Mouse (Mus musculus): ENCODE measurements around the gene Pkm.

The Pkm gene

GRCm38 (mm10) chr9:59666016-59666415, 9.8 kb downstream of the Pkm start:
- DNase-seq (ENCODE audit: low read depth, low spot score): no peak

- no peak for DNase-seq (ENCODE audit: low read depth, low spot score)
Observed at GRCm38 (mm10) chr9:59666813-59667212, 10.6 kb downstream of the Pkm start.

- no peak for DNase-seq (ENCODE audit: low read depth, low spot score)
Observed at GRCm38 (mm10) chr9:59667250-59667649, 11.1 kb downstream of the Pkm start.

- DNase-seq (ENCODE audit: low read depth, low spot score): peak; percentile 7
Observed at GRCm38 (mm10) chr9:59667904-59668303, 11.7 kb downstream of the Pkm start.

- peak; percentile 50 for DNase-seq (ENCODE audit: low read depth, low spot score)
Observed at GRCm38 (mm10) chr9:59668473-59668872, 12.3 kb downstream of the Pkm start.

GRCm38 (mm10) chr9:59669172-59669571, 13.0 kb downstream of the Pkm start:
- peak; percentile 60 for DNase-seq (ENCODE audit: low read depth, low spot score)

- DNase-seq (ENCODE audit: low read depth, low spot score): no peak
Observed at GRCm38 (mm10) chr9:59672195-59672894, 16.2 kb downstream of the Pkm start.

- no peak for DNase-seq (ENCODE audit: low read depth, low spot score)
Observed at GRCm38 (mm10) chr9:59673427-59673826, 17.3 kb downstream of the Pkm start.

GRCm38 (mm10) chr9:59675598-59675997, 19.4 kb downstream of the Pkm start:
- no peak for DNase-seq (ENCODE audit: low read depth, low spot score)

- peak; percentile 78 for DNase-seq (ENCODE audit: low read depth, low spot score)
Observed at GRCm38 (mm10) chr9:59678313-59678712, 22.1 kb downstream of the Pkm start.

GRCm38 (mm10) chr9:59679678-59680533, 23.7 kb downstream of the Pkm start, which contains the start of gene Gramd2:
Gramd2 (plus strand) TSS chr9:59680144.
- DNase-seq (ENCODE audit: low read depth, low spot score): peak; percentile 88

- DNase-seq (ENCODE audit: low read depth, low spot score): peak; percentile 69
Observed at GRCm38 (mm10) chr9:59680534-59680875, 24.3 kb downstream of the Pkm start.

- no peak for DNase-seq (ENCODE audit: low read depth, low spot score)
Observed at GRCm38 (mm10) chr9:59684020-59684419, 27.9 kb downstream of the Pkm start.

GRCm38 (mm10) chr9:59687416-59688046, 31.4 kb downstream of the Pkm start:
- peak; percentile 47 for DNase-seq (ENCODE audit: low read depth, low spot score)

- peak; percentile 66 for DNase-seq (ENCODE audit: low read depth, low spot score)
Observed at GRCm38 (mm10) chr9:59691635-59692094, 35.5 kb downstream of the Pkm start.

- DNase-seq (ENCODE audit: low read depth, low spot score): no peak
Observed at GRCm38 (mm10) chr9:59692145-59692544, 36.0 kb downstream of the Pkm start.

- no peak for DNase-seq (ENCODE audit: low read depth, low spot score)
Observed at GRCm38 (mm10) chr9:59694571-59695450, 38.6 kb downstream of the Pkm start.

GRCm38 (mm10) chr9:59695451-59695813, 39.3 kb downstream of the Pkm start:
- DNase-seq (ENCODE audit: low read depth, low spot score): no peak

GRCm38 (mm10) chr9:59696381-59696780, 40.2 kb downstream of the Pkm start:
- DNase-seq (ENCODE audit: low read depth, low spot score): no peak

- no peak for DNase-seq (ENCODE audit: low read depth, low spot score)
Observed at GRCm38 (mm10) chr9:59701094-59701493, 44.9 kb downstream of the Pkm start.

GRCm38 (mm10) chr9:59703099-59703498, 46.9 kb downstream of the Pkm start:
- DNase-seq (ENCODE audit: low read depth, low spot score): no peak
